Mouse (Mus musculus): ENCODE data around the gene Jade1.

DNA sequence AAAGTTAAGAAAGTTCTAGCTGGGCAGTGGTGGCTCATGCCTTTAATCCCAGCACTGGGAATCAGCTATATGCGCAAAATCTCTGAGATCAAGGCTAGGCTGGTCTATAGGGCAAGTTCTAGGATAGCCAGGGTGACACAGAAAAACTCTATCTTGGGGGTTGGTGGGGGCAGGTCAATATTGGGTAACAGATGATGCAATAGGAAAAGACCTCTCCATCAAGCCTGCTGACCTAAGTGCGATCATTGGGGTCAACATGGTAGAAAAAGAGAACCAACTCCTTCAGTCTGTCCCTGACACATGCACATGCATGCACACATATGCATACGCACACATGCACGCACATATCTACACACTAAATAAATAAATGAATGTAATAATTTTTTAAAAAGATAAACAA lies 32.1 kb upstream of the Jade1 start:
- TF ChIP-seq CTCF (IDR thresholded peaks at IDR 0.05; ENCODE audit: insufficient read depth, low read length) (no peak), POLR2A (IDR thresholded peaks at IDR 0.05; ENCODE audit: borderline replicate concordance, extremely low read depth, low read depth, low read length) (no peak)
